Mouse (Mus musculus) layer of hippocampus, postnatal 10 days (tissue): ENCODE measurements around the gene Gm43552. TPM values are rescaled to one million over a fixed set of nuclear protein-coding genes. Genes with fewer than 3 reads are reported as not detected.
A peak's percentile ranks its signal among the peaks of the same experiment; 100 is the strongest.
"Not testable (repeated sequence)": the region's sequence is repeated elsewhere in the genome, so short reads cannot be mapped to it uniquely, and the experiment has no call there.

Experiments
- DNase-seq, 2 experiments: peaks; one replicate each; pipeline ENCODE4 v3.0.0; 2021; ENCODE audit warnings: low spot score in 2 of 2
- long read RNA-seq: library from polyadenylated mRNA; stranded (forward); transcript quantifications from one replicate; pipeline ENCODE4 v2.0.0, GENCODE M21; 2023
- total RNA-seq, 2 experiments: library from RNA; stranded (reverse); gene quantifications; 2 replicates each; pipeline ENCODE4 v1.2.3; 2021

The Gm43552 gene
- not detected for total RNA-seq
- long read RNA-seq, result 0 reads

DNA sequence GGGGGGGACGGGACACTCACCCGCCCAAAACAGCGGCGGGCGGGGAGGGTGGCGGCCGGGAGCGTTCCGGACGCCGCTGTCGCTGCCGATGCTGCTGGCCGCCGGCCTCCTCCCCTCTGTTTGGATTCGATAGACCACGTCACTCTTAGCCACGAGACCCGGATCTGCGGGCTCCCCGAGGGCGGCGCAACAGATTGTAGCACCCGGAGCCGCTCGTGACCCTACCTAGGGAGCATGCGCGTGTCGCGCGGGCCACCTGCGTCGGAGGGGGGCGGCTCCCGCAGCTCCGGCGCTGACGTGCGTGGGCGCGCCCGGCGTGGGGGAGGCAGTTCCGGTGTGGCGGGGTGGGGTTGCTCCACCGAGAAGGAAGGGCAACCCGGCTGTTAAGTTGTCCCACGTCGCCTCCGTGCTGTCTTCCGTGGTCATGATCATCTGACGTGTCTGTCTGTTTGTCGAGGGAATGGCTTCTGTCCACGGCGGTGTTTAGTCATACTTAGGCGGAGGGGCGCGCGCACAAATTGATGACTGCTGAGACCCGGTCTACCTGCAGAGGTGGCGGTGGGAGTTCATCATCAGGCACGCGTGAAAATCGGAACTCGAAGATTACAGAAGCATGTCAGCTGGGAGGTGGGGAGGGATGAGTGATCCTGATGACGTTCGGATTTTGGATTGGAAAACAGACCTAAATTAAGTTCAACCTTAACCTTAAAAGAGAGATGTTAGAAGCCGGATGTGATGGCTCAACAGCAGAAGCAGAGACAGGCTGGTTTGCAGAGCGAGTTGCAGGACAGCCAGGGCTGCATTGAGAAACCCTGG lies at the start of gene Gm43552:
Gene Gm43552, minus strand, starts transcription at position 118 of the 816 bp plus-strand sequence.
- DNase-seq, result peak; percentile 90 to 93

DNA sequence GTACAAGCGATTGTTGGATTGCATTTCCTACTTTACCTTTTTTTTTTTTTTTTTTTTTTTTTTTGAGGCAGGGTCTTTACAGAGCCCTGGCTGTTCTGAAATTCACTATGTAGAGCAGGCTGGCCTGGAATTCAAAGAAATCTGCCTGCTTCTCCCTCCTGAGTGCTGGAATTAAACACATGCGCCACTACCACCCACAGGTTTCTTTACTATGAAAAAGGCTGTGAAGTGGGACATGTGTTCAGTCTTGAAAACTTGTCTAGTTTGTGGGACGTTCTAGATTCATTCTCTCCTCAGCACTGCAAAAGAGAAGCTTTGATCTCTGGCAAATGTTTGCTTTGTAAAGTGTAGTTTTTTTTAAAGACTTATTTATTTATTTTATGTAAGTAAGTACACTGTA lies 49.3 kb upstream of the Gm43552 start:
- DNase-seq, result no peak

DNA sequence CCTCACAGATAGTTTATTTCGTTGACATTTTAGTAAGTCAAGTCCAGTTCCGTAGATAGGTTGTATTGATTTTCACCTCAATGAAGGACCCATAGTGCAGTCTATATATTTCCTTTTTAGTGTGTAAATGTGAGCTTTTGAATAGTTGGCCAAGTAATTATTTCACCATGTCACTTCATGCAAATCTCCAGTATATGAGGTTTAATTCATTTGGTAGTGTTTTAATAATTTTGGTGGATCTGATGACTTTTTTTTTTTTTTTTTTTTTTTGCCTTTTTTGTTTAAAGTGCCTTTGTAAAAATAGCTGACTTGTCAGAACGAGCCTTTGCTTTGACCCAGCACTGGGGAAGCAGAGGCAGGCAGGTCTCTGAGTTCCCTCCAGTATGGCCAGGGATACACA lies 47.2 kb upstream of the Gm43552 start:
- DNase-seq, result no peak

DNA sequence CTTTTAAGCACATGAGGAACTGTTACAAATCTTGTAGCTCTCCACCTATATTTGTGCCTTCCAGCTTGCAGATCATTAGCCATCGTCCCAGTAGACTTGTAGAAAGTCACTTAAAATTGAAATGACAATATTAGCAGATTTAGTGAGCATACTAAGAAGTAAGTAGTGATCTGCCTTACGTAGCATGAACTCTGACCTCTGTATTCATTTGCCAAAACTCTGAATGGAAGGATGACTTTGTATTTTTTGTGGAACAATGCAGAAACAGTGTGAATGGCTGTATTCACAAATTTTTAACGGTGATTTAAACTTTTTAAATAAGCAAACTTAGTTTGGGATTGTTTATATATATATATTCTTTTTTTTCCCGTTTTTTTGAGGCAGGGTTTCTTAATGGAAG lies 46.2 kb upstream of the Gm43552 start:
- DNase-seq, result no peak

DNA sequence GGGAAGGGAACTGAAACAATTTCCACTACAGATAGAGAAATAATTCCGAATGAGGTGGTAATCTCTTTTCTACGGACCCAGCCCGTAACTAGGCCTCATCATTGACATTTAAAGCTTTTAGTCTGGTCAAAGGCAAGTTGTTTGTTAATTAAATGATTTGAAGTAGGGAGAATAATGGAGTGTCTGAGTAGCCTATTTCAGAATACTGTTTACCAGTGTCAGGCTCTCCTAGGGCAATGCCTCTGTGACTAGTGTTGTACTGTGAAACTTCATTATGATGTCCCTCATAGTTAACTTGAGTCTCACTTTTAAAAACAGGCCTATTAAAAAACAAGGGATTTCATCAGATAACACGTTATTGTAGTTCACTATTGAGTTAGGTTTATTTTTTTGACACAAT lies 45.5 kb upstream of the Gm43552 start:
- no peak for DNase-seq

DNA sequence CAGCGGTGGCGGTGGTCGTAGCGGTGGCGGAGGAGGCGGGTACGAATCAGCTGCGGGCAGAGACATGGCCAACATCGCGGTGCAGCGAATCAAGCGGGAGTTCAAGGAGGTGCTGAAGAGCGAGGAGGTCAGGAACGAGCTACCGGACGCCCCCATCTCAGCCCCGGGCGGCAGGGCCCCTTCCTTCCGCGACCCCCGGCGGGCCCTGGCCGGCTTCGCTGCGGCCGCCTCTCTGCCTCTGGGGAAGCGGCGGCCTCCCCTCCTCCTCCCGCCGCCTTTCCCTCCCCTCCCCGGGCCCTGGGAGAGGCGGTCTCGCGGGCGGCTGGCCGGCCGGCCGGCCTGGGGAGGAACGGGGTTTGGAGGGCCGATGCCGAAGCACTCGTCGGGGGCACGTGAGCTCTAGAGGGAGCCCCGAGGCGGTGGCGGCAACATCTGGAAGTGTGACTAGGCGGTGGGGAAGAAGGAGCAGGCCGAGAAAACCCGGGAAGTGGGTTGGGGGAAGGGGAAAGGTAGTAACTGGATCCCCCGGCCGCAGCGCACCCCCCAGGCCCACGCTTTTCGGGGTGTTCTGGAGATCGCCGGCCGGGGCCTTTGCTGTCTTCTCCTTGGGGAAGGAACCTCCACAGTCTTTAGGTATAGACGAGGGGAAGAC lies 44.9 kb upstream of the Gm43552 start:
- peak in 1 of 2 experiments; percentile 31 for DNase-seq

DNA sequence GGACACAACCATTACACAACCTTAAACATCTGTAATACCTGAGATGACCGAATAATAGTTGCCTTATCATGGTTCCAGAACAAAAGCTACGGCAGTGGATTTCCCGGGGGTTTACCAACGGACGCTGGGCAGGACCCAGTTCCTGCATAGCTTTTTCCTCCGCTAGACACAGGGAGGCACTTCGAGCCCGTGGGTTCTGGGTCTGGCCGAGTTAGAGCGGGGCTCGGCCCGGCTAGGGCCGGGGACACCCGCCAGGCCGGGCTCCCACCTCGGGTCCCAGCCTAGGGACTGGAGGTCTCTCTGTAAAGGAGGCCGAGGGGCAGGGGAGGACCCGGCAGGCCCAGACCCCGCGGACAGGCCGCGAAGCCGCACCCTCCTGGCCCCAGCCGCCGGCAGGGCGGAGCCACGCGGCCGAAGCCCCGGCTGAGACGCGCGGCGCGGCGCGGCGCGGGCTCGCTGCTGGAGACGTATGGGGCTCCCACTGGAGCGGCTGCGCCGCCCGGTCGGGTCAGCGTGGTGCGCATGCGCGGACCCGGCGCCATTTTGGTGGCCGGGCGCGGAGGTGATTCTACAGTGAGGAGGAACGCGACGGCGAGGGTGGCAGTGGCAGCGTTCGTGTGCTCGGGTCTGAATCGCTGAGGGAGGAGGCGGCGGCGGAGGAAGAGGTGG lies 44.3 kb upstream of the Gm43552 start, which contains the start of the genes Smim14 and Ube2k:
Gene Smim14, minus strand, starts transcription at position 434 of the 669 bp plus-strand sequence.
Gene Ube2k, plus strand, starts transcription at position 483 of the 669 bp plus-strand sequence.
- DNase-seq, result peak; percentile 94 to 96

DNA sequence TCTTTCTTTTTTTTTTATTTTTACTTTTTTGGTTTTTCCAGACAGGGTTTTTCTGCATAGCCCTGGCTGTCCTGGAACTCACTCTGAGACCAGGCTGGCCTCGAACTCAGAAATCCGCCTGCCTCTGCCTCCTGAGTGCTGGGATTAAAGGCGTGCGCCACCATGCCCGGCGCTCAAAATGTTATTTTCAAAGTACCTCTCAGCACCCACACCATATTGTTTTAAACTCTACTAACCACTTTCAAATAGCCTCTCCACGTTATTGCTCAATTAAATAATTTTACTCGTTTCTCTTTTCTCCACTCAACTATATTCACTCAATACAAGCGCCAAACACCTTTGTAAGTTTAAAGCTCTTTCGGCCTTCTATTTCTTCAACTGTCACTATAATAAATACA lies 43.4 kb upstream of the Gm43552 start:
- not testable (repeated sequence) for DNase-seq

DNA sequence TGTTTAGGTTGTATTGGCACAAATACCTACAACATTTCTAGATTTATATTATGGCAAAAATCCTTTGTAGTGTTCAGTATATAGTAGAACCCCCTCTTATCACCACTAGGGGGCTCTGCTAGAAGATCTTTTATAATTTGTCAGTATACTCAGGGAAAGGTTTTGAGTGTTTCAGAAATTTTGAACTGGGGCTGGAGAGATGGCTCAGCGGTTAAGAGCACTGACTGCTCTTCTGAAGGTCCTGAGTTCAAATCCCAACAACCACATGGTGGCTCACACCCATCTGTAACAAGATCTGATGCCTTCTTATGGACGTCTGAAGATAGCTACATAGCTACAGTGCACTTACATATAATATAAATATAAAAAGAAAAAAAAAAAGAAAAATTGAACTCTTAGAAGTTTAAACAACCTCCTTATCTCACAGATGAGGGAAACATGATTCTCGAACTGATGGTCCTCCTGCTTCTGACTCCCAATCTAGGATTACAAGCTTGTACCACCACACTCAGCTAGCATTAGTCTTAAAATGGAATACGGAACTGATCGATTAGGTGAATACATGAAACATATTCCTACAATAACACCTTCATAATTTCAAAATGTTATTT lies 42.9 kb upstream of the Gm43552 start:
- peak in 1 of 2 experiments; percentile 37 for DNase-seq

DNA sequence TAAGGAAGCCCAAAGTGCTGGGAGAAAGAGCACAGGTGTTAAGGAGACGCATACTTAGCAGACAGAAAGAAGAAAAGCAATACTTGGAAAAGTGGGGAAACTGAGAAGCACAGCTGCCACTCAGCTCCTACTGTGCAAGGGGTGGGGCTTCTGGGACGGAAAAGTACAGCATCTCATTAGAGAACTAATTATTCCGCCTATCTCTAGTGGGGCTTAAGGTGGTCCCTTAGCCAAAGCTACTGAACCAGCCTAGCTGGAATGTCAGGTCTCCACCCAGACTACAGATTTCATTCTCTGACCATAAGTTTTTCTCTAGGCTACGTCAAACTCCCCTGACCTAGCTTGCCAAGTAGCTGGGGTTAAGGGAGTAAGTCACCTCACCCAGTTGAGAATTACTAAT lies 41.9 kb upstream of the Gm43552 start:
- no peak for DNase-seq

DNA sequence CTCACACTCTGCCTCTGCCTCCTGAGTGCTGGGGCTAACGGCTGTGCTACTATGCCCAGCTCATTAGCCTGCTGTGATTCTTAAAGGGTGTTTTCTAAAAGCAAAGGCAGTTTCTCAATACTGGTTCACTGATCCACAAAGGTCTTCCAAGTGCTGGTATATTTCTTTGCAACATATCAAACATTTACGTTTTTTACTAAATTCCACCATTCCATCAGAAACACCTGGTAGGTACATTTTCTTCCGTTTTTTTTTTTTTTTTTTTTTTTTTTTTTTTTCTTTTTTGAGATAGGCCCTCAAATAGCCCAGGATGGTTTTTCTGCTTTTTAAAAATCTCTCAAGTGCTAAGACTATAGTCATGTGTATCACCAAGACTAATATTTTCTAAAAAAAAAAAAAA lies 38.6 kb upstream of the Gm43552 start:
- no peak for DNase-seq

DNA sequence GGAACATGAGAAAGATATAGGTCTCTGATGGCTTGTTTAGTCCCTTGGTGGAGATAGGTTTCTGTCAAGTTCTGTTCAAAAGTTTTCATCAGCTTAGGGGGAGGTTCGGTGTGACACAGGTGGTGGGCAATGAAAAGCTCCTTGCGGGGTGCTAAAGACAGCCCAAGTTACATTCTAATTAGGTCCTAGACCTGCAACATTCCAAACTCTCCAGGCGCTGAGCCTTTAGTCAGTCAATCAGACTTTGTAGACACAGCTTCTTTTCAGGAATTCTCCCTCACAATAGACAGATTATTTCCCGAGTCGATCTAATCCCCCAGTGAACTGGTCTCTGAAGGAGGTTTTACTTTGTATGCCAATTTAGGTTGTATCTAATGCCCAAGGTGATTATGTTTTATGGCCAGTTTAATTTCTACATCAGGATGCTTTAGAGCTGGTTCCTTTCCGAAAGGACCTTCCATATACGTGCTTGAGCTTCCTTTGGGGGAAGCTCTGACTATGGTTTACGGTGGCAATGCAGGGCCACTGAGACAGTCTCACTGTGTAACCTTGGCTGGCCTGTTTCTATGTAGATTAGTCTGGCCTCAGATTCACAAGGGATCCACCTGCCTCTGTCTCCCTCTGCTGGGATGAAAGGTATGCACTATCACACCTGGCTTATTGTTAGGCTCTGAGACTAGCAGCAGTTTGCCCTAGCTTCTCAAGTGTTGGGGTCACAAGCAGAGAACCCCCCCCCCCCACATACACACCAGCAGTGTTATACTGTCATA lies 33.2 kb upstream of the Gm43552 start:
- DNase-seq, result no peak

DNA sequence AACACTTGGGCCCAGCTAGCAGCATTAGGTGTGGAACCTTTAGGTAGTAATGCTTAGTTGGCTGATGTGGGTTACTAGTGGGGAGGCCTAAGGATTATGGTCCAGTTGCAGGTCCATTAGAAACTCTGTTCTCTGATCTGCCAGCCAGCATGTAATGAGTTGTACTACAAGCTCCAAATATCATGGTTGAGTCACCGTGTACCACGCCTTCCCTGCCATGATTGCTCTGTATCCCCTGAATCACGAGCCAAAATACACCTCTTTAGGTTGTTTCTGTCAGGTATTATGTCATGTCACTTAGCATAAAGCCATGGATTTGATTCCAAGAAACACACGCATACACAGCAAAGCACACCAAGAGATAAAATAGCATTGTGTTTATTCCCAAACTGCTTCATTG lies 32.2 kb upstream of the Gm43552 start:
- DNase-seq, result no peak

DNA sequence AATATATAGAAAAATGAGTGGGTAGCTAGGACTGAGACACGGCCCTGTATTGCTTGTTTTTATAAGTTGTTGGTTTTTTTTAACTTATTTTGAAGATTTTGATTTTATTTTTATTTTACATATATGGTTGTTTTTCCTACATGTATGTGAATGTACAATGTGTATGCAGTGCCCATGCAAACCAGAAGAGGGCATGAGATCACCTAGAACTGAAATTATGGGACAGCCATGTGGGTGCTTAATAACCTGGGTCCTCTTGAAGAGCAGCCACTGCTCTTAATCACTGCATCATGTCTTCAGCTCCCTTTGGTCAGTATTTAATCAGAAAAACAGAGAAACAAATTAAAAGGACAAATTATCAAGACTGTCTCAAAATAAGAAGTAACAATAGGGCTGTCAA lies 29.2 kb upstream of the Gm43552 start:
- no peak for DNase-seq

DNA sequence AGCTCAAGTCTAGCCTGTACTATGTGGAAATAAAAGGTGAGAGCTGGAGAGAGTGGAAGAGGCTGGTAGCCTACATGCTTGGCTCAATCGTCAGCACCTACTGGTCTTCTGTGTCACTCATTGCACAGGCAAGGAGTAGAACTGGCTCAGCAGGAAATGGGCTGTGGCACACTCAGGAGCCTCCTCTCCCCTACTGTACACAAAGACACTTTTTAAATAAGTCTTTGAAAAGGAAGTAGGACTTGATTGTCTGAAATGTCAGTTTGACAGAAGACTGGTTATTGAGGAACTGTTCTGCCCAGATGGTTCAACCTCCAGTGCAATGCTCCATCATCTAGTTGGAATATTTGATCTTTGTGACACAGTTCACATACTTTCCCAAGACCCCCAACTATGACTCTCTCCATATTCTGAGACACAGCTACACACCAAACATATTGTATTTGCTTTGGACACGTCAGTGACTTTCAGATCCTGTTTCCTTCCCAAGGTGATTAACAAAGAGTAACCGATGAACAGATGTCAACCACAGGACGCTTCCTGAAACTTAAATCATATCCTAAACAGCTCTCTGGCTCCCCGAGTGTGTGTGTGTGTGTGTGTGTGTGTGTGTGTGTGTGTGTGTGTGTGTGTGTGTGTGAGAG lies 22.1 kb upstream of the Gm43552 start:
- DNase-seq, result no peak

DNA sequence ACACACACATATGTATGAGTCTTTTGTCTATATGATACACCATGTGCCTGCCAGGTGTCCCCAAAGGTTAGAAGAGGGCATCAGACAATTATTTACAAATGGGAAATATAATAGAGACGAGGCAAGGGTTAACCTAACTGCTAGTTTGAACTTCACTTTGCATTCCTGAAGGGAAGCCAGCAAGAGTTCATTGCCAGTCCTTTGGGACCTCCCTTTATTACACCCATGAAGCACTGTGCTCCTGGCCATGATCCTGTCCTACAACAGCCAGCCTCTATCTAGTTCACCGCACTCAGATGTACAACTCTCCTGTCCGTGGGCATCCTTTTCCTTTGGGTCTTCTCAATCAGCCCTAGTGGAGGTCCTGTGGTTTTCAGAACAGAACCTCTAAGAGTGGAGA lies 20.9 kb upstream of the Gm43552 start:
- DNase-seq, result no peak

DNA sequence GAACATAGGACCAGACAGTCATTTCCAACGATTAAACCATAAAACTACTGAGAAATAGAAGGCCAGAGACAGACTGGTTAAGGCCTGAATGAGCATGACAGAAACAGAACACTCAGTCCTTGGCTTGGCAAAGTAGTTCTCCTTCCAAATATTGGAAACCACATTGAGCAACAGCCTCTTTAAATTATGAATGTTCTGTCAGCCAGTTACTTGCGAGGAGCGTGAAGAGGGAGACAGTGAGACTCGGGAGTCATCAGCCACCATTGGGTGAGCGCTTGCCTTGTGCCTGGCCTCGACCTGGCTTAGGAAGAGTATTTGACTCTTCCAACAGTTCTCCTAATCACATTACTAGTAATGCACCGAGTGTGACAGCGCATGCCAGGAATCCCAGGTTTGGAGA lies 15.8 kb upstream of the Gm43552 start:
- no peak for DNase-seq

DNA sequence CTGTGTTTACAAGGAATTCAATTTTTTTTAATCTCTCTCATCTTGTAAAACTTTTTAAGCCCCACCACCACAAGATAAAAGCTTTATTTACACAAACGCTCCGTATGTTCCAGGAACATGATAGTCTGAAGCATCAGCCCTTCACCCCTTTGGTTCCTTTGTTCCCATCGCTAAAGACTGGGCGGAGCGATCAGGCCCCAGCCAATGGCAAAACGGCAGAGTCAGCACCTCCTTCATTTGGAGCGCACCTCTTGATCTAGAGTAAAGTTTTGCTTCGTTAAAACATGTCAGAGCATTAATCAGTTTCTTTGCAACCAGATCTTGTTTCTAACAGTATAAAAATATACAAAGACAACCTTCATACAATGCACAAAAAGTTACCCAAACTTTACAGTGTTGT lies 13.2 kb upstream of the Gm43552 start:
- no peak for DNase-seq

DNA sequence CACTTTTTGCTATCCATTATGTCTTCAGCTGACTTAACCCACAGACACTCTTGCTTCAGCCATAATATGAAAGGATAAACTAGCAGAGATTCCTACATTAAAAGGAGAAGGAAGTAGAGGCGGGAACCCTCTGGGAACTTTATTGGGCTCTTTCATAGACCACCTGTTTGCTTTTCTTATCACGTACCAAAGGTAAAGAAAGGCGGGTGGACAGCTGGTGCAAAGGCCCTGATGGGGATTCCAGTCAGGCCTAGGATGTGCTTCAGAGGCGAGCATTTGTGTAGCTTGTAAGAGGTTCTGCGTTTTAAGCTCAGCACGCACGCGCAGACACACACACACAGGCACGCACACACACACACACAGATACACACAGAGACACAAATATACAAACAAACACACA lies 8.8 kb upstream of the Gm43552 start:
- DNase-seq, result no peak

DNA sequence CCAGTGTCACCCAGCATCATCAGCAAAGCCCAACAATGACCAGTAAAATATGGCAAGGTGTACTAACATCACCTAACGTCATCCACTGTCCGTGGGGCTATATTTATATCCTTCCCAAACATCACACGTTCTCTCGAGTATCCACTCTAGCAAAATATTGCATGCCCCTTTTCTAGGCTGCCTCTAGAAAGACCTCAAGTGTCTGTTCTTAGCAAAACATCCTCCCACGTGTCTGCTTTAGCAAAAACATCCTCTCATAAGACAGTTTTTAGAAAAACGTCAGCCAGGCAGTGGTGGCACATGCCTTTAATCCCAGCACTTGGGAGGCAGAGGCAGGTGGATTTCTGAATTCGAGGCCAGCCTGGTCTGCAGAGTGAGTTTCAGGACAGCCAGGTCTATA lies 7.6 kb upstream of the Gm43552 start:
- no peak for DNase-seq
